Mouse (Mus musculus): Measurements from ENCODE around the gene Bhlhe40. TPM values are rescaled to one million over a fixed set of nuclear protein-coding genes. Genes with fewer than 3 reads are reported as not detected.

Bhlhe40 gene
- polyA plus RNA-seq, 1 experiment from 2014 or later = 1.3 TPM

- DNase-seq (ENCODE audit: low spot score) = no peak
- H3K4me1 ChIP-seq = peaks cover 23% of the 10 kb centered on the region
- no peaks in the 10 kb centered on the region for H3K9me3 ChIP-seq
- peaks cover 20% of the 10 kb centered on the region for H3K27me3 ChIP-seq (replicated peaks; ENCODE audit: low read depth, poor library complexity, severe bottlenecking)
- no peak overlapping the region for H3K27ac ChIP-seq (replicated peaks)
- WGBS = 67% methylated on average over 7 of the region's 7 CpGs
- no peak overlapping the region for H3K4me3 ChIP-seq
- H3K36me3 ChIP-seq (replicated peaks) = no peaks in the 10 kb centered on the region
Observed at GRCm38 (mm10) chr6:108713175-108713974, 52.9 kb downstream of the Bhlhe40 start.

Other genes with a start within 250 kb of the Bhlhe40 start
- gene Arl8b, start 122.5 kb downstream of the Bhlhe40 start, polyA plus RNA-seq (2016; fragmentation: Nextera tagmentation; extraction: Ambion mirVana) = 61.4 and 62.2 TPM in 2 replicates
- 19.1 and 19.9 TPM in 2 replicates for gene Edem1, start 168.0 kb downstream of the Bhlhe40 start, polyA plus RNA-seq (2016; fragmentation: Nextera tagmentation; extraction: Ambion mirVana)

Data from embryonic facial prominence, embryonic 10.5 days (tissue).